Mouse (Mus musculus) kidney, adult 2 months (tissue): Measurements from ENCODE around the gene Kdelr1. TPM values are rescaled to one million over a fixed set of nuclear protein-coding genes. Genes with fewer than 3 reads are reported as not detected.

Experiments
- DNase-seq: peaks from one replicate; pipeline ENCODE4 v3.0.0; 2021
- H3K27ac ChIP-seq: fragments of 200-500 bp; 2 replicates; pipeline ENCODE4 v1.5.1; 2012; ENCODE audit warnings: low read depth, low read length, control low read depth, inconsistent platforms; ENCODE audit not compliant: insufficient read depth
- H3K27me3 ChIP-seq: fragments of 200-500 bp; replicated peaks from 2 replicates; pipeline ENCODE4 v1.6.1; 2012; ENCODE audit warnings: mild to moderate bottlenecking, moderate library complexity, low read length, inconsistent platforms; ENCODE audit not compliant: control insufficient read depth, insufficient read depth
- H3K36me3 ChIP-seq: fragments of 200-500 bp; 2 replicates; pipeline ENCODE4 v1.6.1; 2012; ENCODE audit warnings: mild to moderate bottlenecking, moderate library complexity, low read length, inconsistent platforms; ENCODE audit not compliant: control insufficient read depth, insufficient read depth
- H3K4me1 ChIP-seq: fragments of 200-500 bp; 2 replicates; pipeline ENCODE4 v1.6.1; 2011; ENCODE audit warnings: low read length; ENCODE audit not compliant: control insufficient read depth, insufficient read depth
- H3K4me3 ChIP-seq: fragments of 200-500 bp; 2 replicates; pipeline ENCODE4 v1.5.1; 2011; ENCODE audit warnings: mild to moderate bottlenecking, low read depth, low read length, control low read depth; ENCODE audit not compliant: insufficient read depth
- CTCF ChIP-seq: fragments of 200-500 bp; conservative IDR thresholded peaks from 2 replicates; pipeline ENCODE4 v1.5.1; 2011; ENCODE audit warnings: low read depth, mild to moderate bottlenecking, control low read depth, low read length, moderate library complexity, mixed read lengths; ENCODE audit not compliant: insufficient read depth, insufficient read length
- POLR2A ChIP-seq: fragments of 200-500 bp; IDR thresholded peaks from one replicate; pipeline ENCODE4 v1.6.1; 2011; ENCODE audit warnings: low read depth, low read length, control low read depth
- WGBS: fragments of 180-500 bp; shearing (Covaris S2); methylation state at CpG from one replicate; pipeline ENCODE4 v1.1.7; 2018; 5-methylcytosine and 5-hydroxymethylcytosine counted together
- polyA plus RNA-seq: library from polyadenylated mRNA; depleted of rRNA; stranded (reverse); fragments of >200 nt; gene quantifications from 2 replicates; pipeline ENCODE4 v1.2.3, GENCODE M21; 2012

Kdelr1 gene
- polyA plus RNA-seq, 1 experiment = 331 TPM

- TF ChIP-seq POLR2A = no peak
- no peak for DNase-seq
- WGBS = 91% methylated on average over 9 of the region's 9 CpGs
- H3K4me3 ChIP-seq = no peak overlapping the region
- H3K27ac ChIP-seq = no peak overlapping the region
- H3K27me3 ChIP-seq = no peaks in the 10 kb centered on the region
- no peaks in the 10 kb centered on the region; the same call in 1 of the 2 replicates for H3K4me1 ChIP-seq
- H3K36me3 ChIP-seq = no peaks in the 10 kb centered on the region
Measured at GRCm38 (mm10) chr7:45906622-45907021, 34.0 kb downstream of the Kdelr1 start.

- DNase-seq = peak; percentile 72
- no peak overlapping the region for H3K27ac ChIP-seq
- TF ChIP-seq POLR2A = no peak
- TF ChIP-seq CTCF = no peak
Measured at GRCm38 (mm10) chr7:45908384-45908783, 35.8 kb downstream of the Kdelr1 start.

GRCm38 (mm10) chr7:45909145-45909544, 36.6 kb downstream of the Kdelr1 start:
- Histone ChIP-seq H3K27ac (no peak overlapping the region), H3K4me1 (no peaks in the 10 kb centered on the region; the same call in 1 of the 2 replicates), H3K36me3 (no peaks in the 10 kb centered on the region), H3K27me3 (no peaks in the 10 kb centered on the region), H3K4me3 (no peak overlapping the region)
- TF ChIP-seq POLR2A = no peak
- no peak for DNase-seq
- WGBS = 96% methylated on average over 16 of the region's 16 CpGs

More at GRCm38 (mm10) chr7:45908384-45908783, 35.8 kb downstream of the Kdelr1 start:
- Histone ChIP-seq H3K27me3 (no peaks in the 10 kb centered on the region), H3K36me3 (no peaks in the 10 kb centered on the region), H3K4me3 (no peak overlapping the region), H3K4me1 (no peaks in the 10 kb centered on the region; the same call in 1 of the 2 replicates)

- no peaks in the 10 kb centered on the region for H3K27me3 ChIP-seq
- no peaks in the 10 kb centered on the region for H3K36me3 ChIP-seq
- no peak overlapping the region for H3K27ac ChIP-seq
- no peak overlapping the region for H3K4me3 ChIP-seq
- WGBS = 90% methylated on average over 6 of the region's 6 CpGs
- H3K4me1 ChIP-seq = peaks cover 6% of the 10 kb centered on the region; the same call in 1 of the 2 replicates
- TF ChIP-seq POLR2A = no peak
- no peak for TF ChIP-seq CTCF
- DNase-seq = no peak
Measured at GRCm38 (mm10) chr7:45914067-45914466, 41.5 kb downstream of the Kdelr1 start.

- no peaks in the 10 kb centered on the region for H3K36me3 ChIP-seq
- no peak overlapping the region for H3K4me3 ChIP-seq
- peaks cover 6% of the 10 kb centered on the region; the same call in 1 of the 2 replicates for H3K4me1 ChIP-seq
- DNase-seq = no peak
- H3K27ac ChIP-seq = no peak overlapping the region
- no peaks in the 10 kb centered on the region for H3K27me3 ChIP-seq
- 85% methylated on average over 5 of the region's 5 CpGs for WGBS
- TF ChIP-seq POLR2A (no peak), CTCF (no peak)
Measured at GRCm38 (mm10) chr7:45915011-45915410, 42.4 kb downstream of the Kdelr1 start.

- TF ChIP-seq CTCF (no peak), POLR2A (no peak)
- peaks cover 6% of the 10 kb centered on the region; the same call in 1 of the 2 replicates for H3K4me1 ChIP-seq
- WGBS = 36% methylated on average over 26 of the region's 26 CpGs
- H3K4me3 ChIP-seq = peak overlapping the region; percentile 50
- DNase-seq = peak; percentile 86
- peak overlapping the region; percentile 75 for H3K27ac ChIP-seq
- no peaks in the 10 kb centered on the region for H3K36me3 ChIP-seq
- no peaks in the 10 kb centered on the region for H3K27me3 ChIP-seq
Measured at GRCm38 (mm10) chr7:45916056-45917003, 43.8 kb downstream of the Kdelr1 start.

GRCm38 (mm10) chr7:45917004-45917704, 44.6 kb downstream of the Kdelr1 start:
- Histone ChIP-seq H3K27ac (no peak overlapping the region; the same call in 1 of the 2 replicates), H3K36me3 (no peaks in the 10 kb centered on the region), H3K4me3 (no peak overlapping the region), H3K4me1 (peaks cover 6% of the 10 kb centered on the region; the same call in 1 of the 2 replicates), H3K27me3 (no peaks in the 10 kb centered on the region)
- no peak for DNase-seq
- 30% methylated on average over 13 of the region's 13 CpGs for WGBS
- no peak for TF ChIP-seq POLR2A
- no peak for TF ChIP-seq CTCF
